Mouse (Mus musculus) stomach, postnatal 0 days (tissue): ENCODE measurements at regions not wholly inside any gene's neighbourhood (a gene's known extent, or its start where the extent isn't known, plus 50 kb on each side); places are given as distances from the start of the nearest gene placed in this dataset.
A peak's percentile ranks its signal among the peaks of the same experiment; 100 is the strongest.

Source experiments
- ATAC-seq: fragments of 200-750 bp; cut with Nextera tagmentation; 2 replicates; pipeline ENCODE4 v1.8.0; 2017; ENCODE audit not compliant: low FRiP score, low TSS enrichment
- DNase-seq: peaks from one replicate; pipeline ENCODE4 v3.0.0-alpha.2; 2016; ENCODE audit warnings: low spot score
- H3K27ac ChIP-seq: fragments of 300-500 bp; sonication (generic); replicated peaks from 2 replicates; pipeline ENCODE4 v1.5.1; 2014; ENCODE audit warnings: mild to moderate bottlenecking, control low read depth
- H3K27me3 ChIP-seq: fragments of 300-500 bp; sonication (generic); 2 replicates; pipeline ENCODE4 v1.6.1; 2014; ENCODE audit warnings: low read length; ENCODE audit not compliant: control insufficient read depth, insufficient read depth
- H3K36me3 ChIP-seq: fragments of 300-500 bp; sonication (generic); 2 replicates; pipeline ENCODE4 v1.6.1; 2014; ENCODE audit warnings: low read length, mixed read lengths; ENCODE audit not compliant: control insufficient read depth, insufficient read depth
- H3K4me1 ChIP-seq: fragments of 300-500 bp; sonication (generic); replicated peaks from 2 replicates; pipeline ENCODE4 v1.6.1; 2014; ENCODE audit warnings: antibody characterized with exemption; ENCODE audit not compliant: control insufficient read depth, insufficient read depth
- H3K4me2 ChIP-seq: fragments of 300-500 bp; sonication (generic); replicated peaks from 2 replicates; pipeline ENCODE4 v1.6.1; 2014; ENCODE audit warnings: low read depth, mild to moderate bottlenecking, control low read depth, moderate library complexity
- H3K4me3 ChIP-seq: fragments of 300-500 bp; sonication (generic); 2 replicates; pipeline ENCODE4 v1.5.1; 2014; ENCODE audit warnings: low read depth, low read length, control low read depth
- H3K9ac ChIP-seq: fragments of 300-500 bp; sonication (generic); 2 replicates; pipeline ENCODE4 v1.6.1; 2014; ENCODE audit warnings: mild to moderate bottlenecking, low read length, control low read depth, mixed read lengths
- H3K9me3 ChIP-seq: fragments of 300-500 bp; sonication (generic); 2 replicates; pipeline ENCODE4 v1.6.1; 2016; ENCODE audit warnings: low read length; ENCODE audit not compliant: control insufficient read depth
- CTCF ChIP-seq: IDR thresholded peaks from 2 replicates; pipeline ENCODE4 v1.5.1; 2016; ENCODE audit warnings: antibody characterized with exemption, low read depth, mild to moderate bottlenecking, moderate library complexity
- EP300 ChIP-seq: optimal IDR thresholded peaks from 2 replicates; pipeline ENCODE3; 2016; ENCODE audit warnings: antibody characterized with exemption
- WGBS: fragments of 180-500 bp; shearing (Covaris S2); extraction: QIAGEN DNeasy Blood & Tissue Kit; methylation state at CpG from one replicate; pipeline ENCODE4 v1.1.7; 2014; 5-methylcytosine and 5-hydroxymethylcytosine counted together

DNA sequence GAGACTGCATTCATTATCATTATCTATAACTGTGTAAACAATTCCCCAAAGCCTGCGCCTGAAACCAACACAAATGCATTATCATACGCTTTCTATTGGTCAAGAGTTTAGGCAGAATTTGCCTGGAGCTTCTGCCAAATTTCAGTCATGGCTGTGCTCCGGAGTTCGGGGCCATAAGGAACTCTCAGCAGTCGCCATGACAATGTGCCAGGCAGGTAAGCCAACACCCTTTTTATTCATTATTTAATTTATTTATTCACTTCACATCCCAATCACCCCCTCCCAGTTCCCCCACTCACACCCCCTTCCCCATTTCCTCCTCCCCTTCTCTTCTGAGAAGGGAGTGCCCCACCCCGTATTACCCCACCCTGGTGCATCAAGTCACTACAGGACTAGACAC is 188.8 kb upstream of the Kif2a start:
- WGBS = 60% methylated on average over 6 of the region's 6 CpGs
- Histone ChIP-seq H3K36me3 (no peaks in the 10 kb centered on the region), H3K9me3 (no peaks in the 10 kb centered on the region), H3K4me3 (no peak overlapping the region), H3K27me3 (no peaks in the 10 kb centered on the region), H3K4me2 (no peak overlapping the region), H3K4me1 (no peaks in the 10 kb centered on the region), H3K9ac (no peak overlapping the region), H3K27ac (no peak overlapping the region)
- ATAC-seq (no peak), DNase-seq (no peak)
- TF ChIP-seq EP300 (no peak), CTCF (no peak)

DNA sequence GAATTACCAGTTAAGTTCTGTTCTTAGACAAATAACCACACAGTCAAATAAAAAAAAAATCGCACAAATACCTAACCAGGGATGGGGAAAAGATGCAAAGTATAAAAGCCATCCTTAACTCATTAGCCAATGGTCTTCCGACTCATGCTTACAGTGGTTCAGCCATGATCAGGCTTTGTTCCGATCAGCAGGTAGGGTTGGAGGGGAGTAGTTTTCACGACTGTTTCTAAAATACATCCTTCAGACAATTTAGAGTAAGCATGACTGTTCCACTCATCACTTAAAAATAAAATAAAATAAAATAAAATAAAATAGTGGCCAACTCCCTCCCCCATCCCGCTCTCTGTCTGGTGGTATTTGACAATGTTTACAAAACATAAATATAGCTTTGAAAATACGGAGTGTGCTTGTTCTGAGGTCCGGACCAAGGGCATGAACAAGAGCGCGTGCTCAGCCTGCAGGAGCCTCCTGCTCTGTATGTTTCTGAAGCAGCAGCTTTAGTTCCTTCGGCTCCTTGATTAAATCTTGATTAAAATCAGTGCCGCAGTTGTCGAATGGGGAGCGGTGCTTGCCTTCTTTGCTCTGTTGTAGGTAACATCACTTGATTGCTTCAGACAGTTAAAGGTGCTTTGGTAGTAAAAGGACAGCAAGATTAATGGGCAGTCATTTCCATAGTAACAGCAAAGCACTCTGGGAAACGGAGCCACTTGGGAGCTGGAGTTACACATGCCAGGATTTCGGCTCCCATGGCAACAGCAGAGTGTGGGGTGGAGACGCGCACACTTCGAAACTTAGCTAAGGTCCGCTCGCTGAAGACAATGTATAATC is 185.6 kb upstream of the Kif2a start:
- Histone ChIP-seq H3K4me3 (peak overlapping the region; percentile 24), H3K4me2 (peak overlapping the region; percentile 48), H3K4me1 (no peaks in the 10 kb centered on the region), H3K9me3 (no peaks in the 10 kb centered on the region), H3K27ac (no peak overlapping the region), H3K27me3 (no peaks in the 10 kb centered on the region), H3K36me3 (no peaks in the 10 kb centered on the region), H3K9ac (no peak overlapping the region)
- TF ChIP-seq CTCF = no peak
- no peak for TF ChIP-seq EP300
- 32% methylated on average over 20 of the region's 20 CpGs for WGBS
- ATAC-seq = peak; percentile 64; the same call in 1 of the 2 replicates
- peak; percentile 43 for DNase-seq

- H3K9me3 ChIP-seq = no peaks in the 10 kb centered on the region
- no peak overlapping the region for H3K4me3 ChIP-seq
- ATAC-seq = no peak
- H3K4me1 ChIP-seq = no peaks in the 10 kb centered on the region
- H3K4me2 ChIP-seq = no peak overlapping the region
- no peak overlapping the region for H3K27ac ChIP-seq
- TF ChIP-seq CTCF (no peak), EP300 (no peak)
- 59% methylated on average over 1 of the region's 1 CpGs for WGBS
- no peak overlapping the region for H3K9ac ChIP-seq
- H3K36me3 ChIP-seq = no peaks in the 10 kb centered on the region
- H3K27me3 ChIP-seq = no peaks in the 10 kb centered on the region
- DNase-seq = no peak
These were observed 177.9 kb upstream of the Kif2a start for GRCm38 (mm10) chr13:107199875-107200274.

GRCm38 (mm10) chr13:107193426-107193825 is 171.5 kb upstream of the Kif2a start:
- DNase-seq (no peak), ATAC-seq (no peak)
- TF ChIP-seq EP300 (no peak), CTCF (no peak)
- H3K27ac ChIP-seq = no peak overlapping the region
- no peaks in the 10 kb centered on the region for H3K27me3 ChIP-seq
- H3K4me3 ChIP-seq = no peak overlapping the region
- no peak overlapping the region for H3K4me2 ChIP-seq
- WGBS = 89% methylated on average over 4 of the region's 4 CpGs
- H3K4me1 ChIP-seq = no peaks in the 10 kb centered on the region
- no peaks in the 10 kb centered on the region for H3K9me3 ChIP-seq
- no peak overlapping the region for H3K9ac ChIP-seq
- H3K36me3 ChIP-seq = no peaks in the 10 kb centered on the region

- no peaks in the 10 kb centered on the region for H3K36me3 ChIP-seq
- H3K9ac ChIP-seq = no peak overlapping the region
- DNase-seq (no peak), ATAC-seq (no peak)
- H3K9me3 ChIP-seq = no peaks in the 10 kb centered on the region
- H3K27me3 ChIP-seq = no peaks in the 10 kb centered on the region
- H3K4me3 ChIP-seq = no peak overlapping the region
- H3K4me1 ChIP-seq = no peaks in the 10 kb centered on the region
- no peak overlapping the region for H3K27ac ChIP-seq
- no peak overlapping the region for H3K4me2 ChIP-seq
- WGBS = 83% methylated on average over 11 of the region's 11 CpGs
- TF ChIP-seq CTCF = no peak
- no peak for TF ChIP-seq EP300
These were observed 165.4 kb upstream of the Kif2a start for GRCm38 (mm10) chr13:107187258-107187878.

DNA sequence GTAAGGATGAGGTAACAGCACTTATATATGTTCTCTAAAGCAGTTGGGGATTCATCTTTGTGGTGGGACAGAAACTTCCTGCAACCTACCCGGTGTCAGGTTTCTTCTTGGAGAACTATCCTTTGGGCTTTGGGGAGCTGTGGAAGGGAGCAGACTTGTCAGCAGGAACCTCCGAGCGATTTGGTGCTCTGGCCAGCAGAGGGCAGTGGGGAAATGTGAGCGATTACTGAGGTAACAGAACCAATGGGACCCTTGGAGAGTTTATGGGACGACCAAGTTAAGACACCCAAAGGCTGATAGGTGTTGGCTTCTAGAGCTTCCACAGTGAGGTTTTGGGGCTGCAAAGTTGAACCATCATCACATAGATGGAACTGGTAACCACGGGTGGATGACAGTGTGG is 160.6 kb upstream of the Kif2a start:
- no peaks in the 10 kb centered on the region for H3K4me1 ChIP-seq
- ATAC-seq (no peak), DNase-seq (peak; percentile 60)
- H3K4me3 ChIP-seq = no peak overlapping the region
- H3K27ac ChIP-seq = no peak overlapping the region
- no peaks in the 10 kb centered on the region for H3K27me3 ChIP-seq
- H3K4me2 ChIP-seq = no peak overlapping the region
- H3K9me3 ChIP-seq = no peaks in the 10 kb centered on the region
- TF ChIP-seq EP300 = no peak
- TF ChIP-seq CTCF = peak; percentile 79
- WGBS = 14% methylated on average over 6 of the region's 6 CpGs
- no peaks in the 10 kb centered on the region for H3K36me3 ChIP-seq
- H3K9ac ChIP-seq = no peak overlapping the region
